Mouse (Mus musculus): Measurements from ENCODE around the gene Smim12. TPM values are rescaled to one million over a fixed set of nuclear protein-coding genes. Genes with fewer than 3 reads are reported as not detected.
A peak's percentile ranks its signal among the peaks of the same experiment; 100 is the strongest.

Smim12 gene
- total and polyA plus RNA-seq, 2 experiments from 2014 or later: 40.8 to 63.7 TPM

DNA sequence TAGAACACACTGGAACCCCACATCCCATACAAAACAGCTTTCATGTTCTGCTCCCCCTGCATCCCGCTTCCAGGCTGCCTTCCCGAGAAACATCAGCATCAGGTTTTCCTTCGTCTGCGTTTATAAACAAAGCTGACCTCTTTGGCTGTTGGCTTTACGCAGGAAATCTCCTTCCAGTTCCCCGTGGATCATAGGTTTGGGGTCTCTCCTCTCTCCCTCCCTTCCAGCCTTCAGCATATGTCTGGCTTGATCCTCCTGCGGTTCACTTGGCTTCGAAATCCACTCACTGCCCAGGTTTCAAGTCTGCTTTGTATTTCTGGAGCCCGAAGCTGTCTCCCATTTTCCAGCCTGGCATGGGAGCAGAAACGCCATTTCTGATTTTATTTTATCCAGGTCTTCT, 20.3 kb upstream of the Smim12 start:
- H3K27me3 ChIP-seq (ENCODE audit: insufficient read depth, low read length): no peaks in the 10 kb centered on the region
- no peak overlapping the region for H3K4me3 ChIP-seq (ENCODE audit: low read length)
- H3K27ac ChIP-seq: no peak overlapping the region
- WGBS: 40% methylated on average over 10 of the region's 10 CpGs
- H3K4me2 ChIP-seq (ENCODE audit: low read depth, low read length): no peak overlapping the region
- peaks cover 4% of the 10 kb centered on the region; the same call in 1 of the 2 replicates for H3K4me1 ChIP-seq (ENCODE audit: insufficient read depth, low read length)
- no peak for DNase-seq (ENCODE audit: low spot score)
- no peak overlapping the region for H3K9ac ChIP-seq (replicated peaks; ENCODE audit: low read length)
- TF ChIP-seq CTCF (IDR thresholded peaks at IDR 0.05; ENCODE audit: low read depth): no peak
- no peaks in the 10 kb centered on the region for H3K36me3 ChIP-seq (ENCODE audit: insufficient read depth, low read length)
- H3K9me3 ChIP-seq (ENCODE audit: low read length): no peaks in the 10 kb centered on the region
- ATAC-seq: no peak

DNA sequence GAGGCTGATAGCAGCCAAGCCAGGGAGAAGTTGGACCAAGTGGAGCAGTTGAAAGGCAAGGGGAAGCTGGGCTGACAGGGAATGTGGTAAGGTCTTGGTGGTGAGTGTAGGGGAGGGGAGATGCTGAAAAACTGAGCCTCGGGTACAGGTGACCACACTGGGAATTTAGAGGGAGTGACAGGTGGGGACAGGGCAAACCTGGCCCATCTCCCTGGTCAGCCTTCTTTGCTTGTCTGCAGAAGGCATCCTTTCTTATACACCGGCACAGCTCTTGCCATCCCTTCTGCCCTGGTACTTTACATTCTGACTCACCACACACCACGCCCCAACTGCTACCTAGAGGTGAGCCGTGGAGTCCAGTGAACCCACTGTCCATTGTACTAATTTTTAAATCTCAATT, 19.8 kb upstream of the Smim12 start:
- ATAC-seq (no peak), DNase-seq (ENCODE audit: low spot score) (no peak)
- no peak for TF ChIP-seq CTCF (IDR thresholded peaks at IDR 0.05; ENCODE audit: low read depth)
- Histone ChIP-seq H3K4me1 (ENCODE audit: insufficient read depth, low read length) (peaks cover 4% of the 10 kb centered on the region; the same call in 1 of the 2 replicates), H3K4me3 (ENCODE audit: low read length) (no peak overlapping the region), H3K36me3 (ENCODE audit: insufficient read depth, low read length) (no peaks in the 10 kb centered on the region), H3K4me2 (ENCODE audit: low read depth, low read length) (no peak overlapping the region), H3K27ac (no peak overlapping the region), H3K9ac (replicated peaks; ENCODE audit: low read length) (no peak overlapping the region), H3K27me3 (ENCODE audit: insufficient read depth, low read length) (no peaks in the 10 kb centered on the region), H3K9me3 (ENCODE audit: low read length) (no peaks in the 10 kb centered on the region)
- WGBS: 47% methylated on average over 4 of the region's 4 CpGs

DNA sequence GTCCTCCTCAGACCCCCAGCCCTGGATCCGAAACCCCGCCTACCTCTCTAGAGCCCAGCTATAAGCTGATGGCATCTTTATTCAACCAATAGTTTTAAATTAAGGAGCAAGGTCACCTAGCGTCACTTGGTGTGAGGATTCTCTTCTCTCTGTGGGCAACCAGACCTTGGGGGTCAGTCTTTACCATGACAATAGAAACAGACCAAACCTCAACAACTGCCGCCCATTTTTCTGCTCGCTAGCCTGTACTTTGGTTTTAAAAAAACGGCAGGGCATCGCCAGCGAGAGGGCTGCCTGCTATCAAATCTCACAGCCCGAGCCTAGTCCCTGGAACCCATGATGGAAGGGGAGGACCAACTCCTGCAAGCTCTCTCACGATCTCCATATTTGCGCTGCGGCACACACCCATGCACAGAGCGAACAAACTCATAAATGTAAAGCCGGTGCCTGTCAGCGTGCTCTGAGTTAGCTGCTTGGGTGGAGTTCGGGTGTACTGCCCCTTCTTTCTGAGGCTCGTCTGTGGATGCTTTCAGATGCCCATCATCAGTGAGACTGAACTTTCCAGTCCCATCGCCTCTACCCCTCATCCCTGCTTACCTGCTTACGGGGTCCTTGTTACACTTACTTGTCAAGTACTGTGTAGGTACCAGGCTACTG, 19.0 kb upstream of the Smim12 start:
- Histone ChIP-seq H3K9ac (replicated peaks; ENCODE audit: low read length) (0 out of 2 replicates have a peak overlapping the region, but pooled peaks have one; percentile 5), H3K9me3 (ENCODE audit: low read length) (no peaks in the 10 kb centered on the region), H3K4me2 (ENCODE audit: low read depth, low read length) (no peak overlapping the region), H3K36me3 (ENCODE audit: insufficient read depth, low read length) (no peaks in the 10 kb centered on the region), H3K4me1 (ENCODE audit: insufficient read depth, low read length) (peaks cover 4% of the 10 kb centered on the region; the same call in 1 of the 2 replicates), H3K27me3 (ENCODE audit: insufficient read depth, low read length) (no peaks in the 10 kb centered on the region), H3K27ac (no peak overlapping the region), H3K4me3 (ENCODE audit: low read length) (no peak overlapping the region)
- 35% methylated on average over 19 of the region's 19 CpGs for WGBS
- DNase-seq (ENCODE audit: low spot score) (no peak), ATAC-seq (no peak)
- no peak for TF ChIP-seq CTCF (IDR thresholded peaks at IDR 0.05; ENCODE audit: low read depth)

DNA sequence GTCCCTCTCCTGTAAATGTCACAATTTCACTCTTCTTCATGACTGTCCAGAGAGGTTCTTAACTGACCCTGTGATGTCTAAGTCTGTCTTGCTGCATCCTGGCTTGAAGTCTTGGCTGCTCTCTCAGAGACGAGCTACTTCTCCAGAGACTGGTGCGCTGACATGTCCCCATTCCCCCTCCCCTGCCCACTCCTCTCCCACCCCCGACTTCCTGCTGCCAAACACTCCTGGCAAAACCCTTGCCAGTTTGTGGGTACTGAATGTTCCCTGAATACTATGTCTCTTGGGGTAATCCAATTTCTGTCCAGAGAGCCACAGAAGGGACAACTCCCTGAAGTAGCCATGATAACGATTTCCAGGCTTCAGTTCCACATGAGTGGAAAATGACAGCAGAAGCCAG, 17.5 kb upstream of the Smim12 start:
- Histone ChIP-seq H3K9me3 (ENCODE audit: low read length) (no peaks in the 10 kb centered on the region), H3K4me3 (ENCODE audit: low read length) (no peak overlapping the region), H3K36me3 (ENCODE audit: insufficient read depth, low read length) (no peaks in the 10 kb centered on the region), H3K4me1 (ENCODE audit: insufficient read depth, low read length) (peaks cover 4% of the 10 kb centered on the region; the same call in 1 of the 2 replicates), H3K4me2 (ENCODE audit: low read depth, low read length) (no peak overlapping the region), H3K9ac (replicated peaks; ENCODE audit: low read length) (no peak overlapping the region), H3K27me3 (ENCODE audit: insufficient read depth, low read length) (no peaks in the 10 kb centered on the region), H3K27ac (no peak overlapping the region)
- 22% methylated on average over 4 of the region's 4 CpGs for WGBS
- ATAC-seq: no peak
- DNase-seq (ENCODE audit: low spot score): no peak
- TF ChIP-seq CTCF (IDR thresholded peaks at IDR 0.05; ENCODE audit: low read depth): no peak

DNA sequence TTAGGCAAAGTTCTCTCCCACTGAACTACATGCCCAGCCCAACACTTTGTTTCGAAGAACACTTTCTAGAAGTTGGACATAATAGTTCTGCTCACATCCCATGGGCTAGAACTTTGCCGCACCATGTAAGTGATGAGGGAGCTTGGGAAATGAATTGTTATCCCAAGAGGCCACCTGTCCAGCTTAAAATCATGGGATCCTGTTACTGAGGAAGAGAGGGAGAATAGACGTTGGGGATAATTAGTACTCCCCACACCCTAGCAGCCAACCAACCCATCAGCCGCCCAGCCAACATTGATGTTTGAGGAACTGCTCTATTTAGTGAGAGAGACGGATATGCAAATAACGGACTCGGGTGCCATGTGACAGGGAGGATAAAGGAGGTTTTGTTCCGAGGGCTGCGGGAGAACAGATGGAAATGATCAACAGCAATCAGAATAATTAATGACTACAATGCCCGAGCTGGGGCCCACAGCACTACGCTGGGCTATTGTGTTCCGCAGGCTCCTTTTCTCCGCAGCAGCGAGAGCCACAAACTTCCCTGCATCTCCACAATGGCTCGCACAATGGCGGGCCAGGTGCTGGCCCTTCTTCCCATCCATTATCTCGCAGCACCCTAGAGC, 16.4 kb upstream of the Smim12 start:
- Histone ChIP-seq H3K4me1 (ENCODE audit: insufficient read depth, low read length) (peaks cover 14% of the 10 kb centered on the region), H3K4me2 (ENCODE audit: low read depth, low read length) (0 out of 2 replicates have a peak overlapping the region, but pooled peaks have one; percentile 13), H3K27me3 (ENCODE audit: insufficient read depth, low read length) (no peaks in the 10 kb centered on the region), H3K27ac (no peak overlapping the region; the same call in 1 of the 2 replicates), H3K36me3 (ENCODE audit: insufficient read depth, low read length) (no peaks in the 10 kb centered on the region), H3K4me3 (ENCODE audit: low read length) (no peak overlapping the region), H3K9me3 (ENCODE audit: low read length) (no peaks in the 10 kb centered on the region), H3K9ac (replicated peaks; ENCODE audit: low read length) (no peak overlapping the region)
- ATAC-seq (peak; percentile 62), DNase-seq (ENCODE audit: low spot score) (peak; percentile 43)
- 18% methylated on average over 17 of the region's 17 CpGs for WGBS
- no peak for TF ChIP-seq CTCF (IDR thresholded peaks at IDR 0.05; ENCODE audit: low read depth)

DNA sequence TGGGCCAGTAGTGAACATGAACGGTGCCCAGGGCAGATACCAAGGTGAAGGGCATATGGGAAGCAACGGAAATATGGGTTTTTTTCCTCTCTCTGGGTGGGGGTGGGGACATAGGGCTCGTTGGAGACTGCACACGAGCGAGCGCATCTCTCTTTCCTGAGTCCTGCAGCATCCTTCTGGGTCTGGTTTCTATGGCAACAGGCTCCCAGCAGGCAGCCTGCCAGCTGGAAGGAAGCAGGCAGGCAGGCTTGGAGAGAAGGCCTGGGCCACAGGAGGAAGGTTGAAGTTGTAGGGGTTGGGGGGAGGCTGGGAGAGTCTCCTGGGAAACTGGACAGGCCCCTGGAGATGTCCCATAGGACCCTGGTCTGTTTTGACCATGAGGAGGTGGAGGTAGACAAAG, 11.6 kb upstream of the Smim12 start:
- 0 out of 2 replicates have a peak overlapping the region, but pooled peaks have one; percentile 23 for H3K9ac ChIP-seq (replicated peaks; ENCODE audit: low read length)
- H3K27me3 ChIP-seq (ENCODE audit: insufficient read depth, low read length): no peaks in the 10 kb centered on the region
- peaks cover 29% of the 10 kb centered on the region for H3K4me1 ChIP-seq (ENCODE audit: insufficient read depth, low read length)
- peak overlapping the region; percentile 33 for H3K4me2 ChIP-seq (ENCODE audit: low read depth, low read length)
- ATAC-seq (peak; percentile 75), DNase-seq (ENCODE audit: low spot score) (peak; percentile 94)
- TF ChIP-seq CTCF (IDR thresholded peaks at IDR 0.05; ENCODE audit: low read depth): no peak
- 4% methylated on average over 6 of the region's 6 CpGs for WGBS
- peak overlapping the region; percentile 76 for H3K27ac ChIP-seq
- no peaks in the 10 kb centered on the region for H3K9me3 ChIP-seq (ENCODE audit: low read length)
- H3K4me3 ChIP-seq (ENCODE audit: low read length): no peak overlapping the region
- H3K36me3 ChIP-seq (ENCODE audit: insufficient read depth, low read length): no peaks in the 10 kb centered on the region

DNA sequence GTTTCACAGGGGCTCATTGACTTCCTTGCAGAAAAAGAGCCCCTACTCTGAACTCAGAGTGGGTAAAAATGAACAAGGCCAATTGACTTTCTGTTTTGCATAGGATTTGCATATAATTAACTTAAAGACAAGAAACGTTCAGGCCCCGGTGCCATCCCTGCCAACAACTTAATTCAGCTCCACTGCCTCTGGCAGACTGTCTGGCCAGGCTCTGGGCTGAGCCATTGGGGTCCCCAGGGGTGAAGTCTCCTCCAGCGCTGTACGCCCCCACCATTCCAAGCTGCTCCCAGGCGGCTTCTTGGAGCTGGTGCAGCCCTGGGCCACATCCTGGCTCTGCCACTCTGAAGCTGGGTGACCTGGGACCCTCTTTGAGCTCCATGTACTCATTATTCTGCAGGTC, 11.0 kb upstream of the Smim12 start:
- Histone ChIP-seq H3K4me3 (ENCODE audit: low read length) (no peak overlapping the region), H3K9ac (replicated peaks; ENCODE audit: low read length) (no peak overlapping the region), H3K4me1 (ENCODE audit: insufficient read depth, low read length) (peaks cover 25% of the 10 kb centered on the region), H3K4me2 (ENCODE audit: low read depth, low read length) (peak overlapping the region; percentile 33; the same call in 1 of the 2 replicates), H3K36me3 (ENCODE audit: insufficient read depth, low read length) (no peaks in the 10 kb centered on the region), H3K27ac (peak overlapping the region; percentile 76), H3K27me3 (ENCODE audit: insufficient read depth, low read length) (no peaks in the 10 kb centered on the region), H3K9me3 (ENCODE audit: low read length) (no peaks in the 10 kb centered on the region)
- peak; percentile 12; the same call in 1 of the 2 replicates for TF ChIP-seq CTCF (IDR thresholded peaks at IDR 0.05; ENCODE audit: low read depth)
- WGBS: 16% methylated on average over 5 of the region's 5 CpGs
- DNase-seq (ENCODE audit: low spot score) (peak; percentile 87), ATAC-seq (peak; percentile 83)
